Comparison of ENCODE assay signal across 23 mouse cellular contexts in genomic region chr3:38134425-38134824, GRCm38 (mm10).
DNase-seq lines count a peak whose midpoint lies in the region; ATAC-seq lines count a peak whose summit lies in the region.
"Had no signal": no experiment of that assay in that cellular context is flagged by ENCODE, and none has a peak within 500 bp of the region (broad histone marks: within the 10 kb centered on the region; RNA-seq: fewer than 3 reads in every experiment).

No protein-coding gene starts in this region.

- H3K27ac ChIP-seq in kidney, embryonic 15.5 days, result no peak overlapping the region
- no peak overlapping the region for H3K27ac ChIP-seq in liver, embryonic 16.5 days (ENCODE audit: low read length)
- no peak overlapping the region for H3K27ac ChIP-seq in liver, embryonic 12.5 days
- H3K27ac ChIP-seq: embryonic facial prominence, embryonic 13.5 days; embryonic facial prominence, embryonic 15.5 days; forebrain, embryonic 10.5 days; forebrain, embryonic 12.5 days had no signal

- H3K36me3 ChIP-seq in kidney, embryonic 15.5 days, result no peaks in the 10 kb centered on the region
- H3K36me3 ChIP-seq in liver, embryonic 16.5 days (ENCODE audit: control insufficient read depth, insufficient read depth), result no peaks in the 10 kb centered on the region
- no peaks in the 10 kb centered on the region for H3K36me3 ChIP-seq in liver, embryonic 12.5 days
- H3K36me3 ChIP-seq: embryonic facial prominence, embryonic 13.5 days; embryonic facial prominence, embryonic 15.5 days; forebrain, embryonic 10.5 days; forebrain, embryonic 12.5 days had no signal

- DNase-seq in kidney, adult 18-20 months, result peak; percentile 32
- DNase-seq in kidney, adult 9 months, result peak; percentile 53
- DNase-seq in kidney, postnatal 14 days, result no peak
- DNase-seq in ovary, adult 18-20 months (ENCODE audit: low spot score), result no peak
- DNase-seq: adrenal gland, adult 2 months; adrenal gland, postnatal 10 days; adrenal gland, postnatal 25 days; cerebellum, adult 11 months; cerebellum, adult 18-20 months; cerebellum, adult 8-10 months; cerebellum, adult 9-11 months; cerebellum, postnatal 14 days; cerebellum, postnatal 36 days; embryo, embryonic 11 days had no signal

- H3K27me3 ChIP-seq in kidney, embryonic 15.5 days, result no peaks in the 10 kb centered on the region
- no peaks in the 10 kb centered on the region for H3K27me3 ChIP-seq in liver, embryonic 16.5 days (ENCODE audit: control insufficient read depth, insufficient read depth, low read depth, low read length)
- H3K27me3 ChIP-seq in liver, embryonic 12.5 days (replicated peaks), result no peaks in the 10 kb centered on the region
- H3K27me3 ChIP-seq: embryonic facial prominence, embryonic 13.5 days; embryonic facial prominence, embryonic 15.5 days; forebrain, embryonic 12.5 days had no signal

- ATAC-seq in kidney, embryonic 15.5 days (replicated peaks; ENCODE audit: low FRiP score), result no peak
- ATAC-seq in liver, embryonic 16.5 days (ENCODE audit: low read depth), result peak; percentile 27; the same call in 1 of the 2 replicates
- ATAC-seq in liver, embryonic 12.5 days, result no peak
- ATAC-seq: forebrain, embryonic 14.5 days had no signal

- H3K9me3 ChIP-seq in kidney, embryonic 15.5 days (replicated peaks), result no peaks in the 10 kb centered on the region
- no peaks in the 10 kb centered on the region for H3K9me3 ChIP-seq in liver, embryonic 16.5 days (replicated peaks; ENCODE audit: control insufficient read depth, low read length)
- H3K9me3 ChIP-seq in liver, embryonic 12.5 days (replicated peaks), result no peaks in the 10 kb centered on the region
- H3K9me3 ChIP-seq: embryonic facial prominence, embryonic 13.5 days; embryonic facial prominence, embryonic 15.5 days; forebrain, embryonic 10.5 days; forebrain, embryonic 12.5 days had no signal

- peaks cover 42% of the 10 kb centered on the region for H3K4me1 ChIP-seq in kidney, embryonic 15.5 days
- H3K4me1 ChIP-seq in liver, embryonic 16.5 days (ENCODE audit: control insufficient read depth, low read depth, low read length), result peaks cover 2% of the 10 kb centered on the region
- no peaks in the 10 kb centered on the region for H3K4me1 ChIP-seq in liver, embryonic 12.5 days
- H3K4me1 ChIP-seq: embryonic facial prominence, embryonic 13.5 days; embryonic facial prominence, embryonic 15.5 days; forebrain, embryonic 12.5 days had no signal

- H3K4me3 ChIP-seq in kidney, embryonic 15.5 days (replicated peaks), result no peak overlapping the region
- no peak overlapping the region for H3K4me3 ChIP-seq in liver, embryonic 16.5 days (ENCODE audit: low read depth, low read length)
- H3K4me3 ChIP-seq in liver, embryonic 12.5 days, result no peak overlapping the region
- H3K4me3 ChIP-seq: embryonic facial prominence, embryonic 13.5 days; embryonic facial prominence, embryonic 15.5 days; erythroblast, embryonic 14.5 days; forebrain, embryonic 10.5 days; forebrain, embryonic 12.5 days had no signal

- H3K9ac ChIP-seq in kidney, embryonic 15.5 days, result no peak overlapping the region
- H3K9ac ChIP-seq in liver, embryonic 16.5 days (ENCODE audit: low read depth, low read length), result no peak overlapping the region
- no peak overlapping the region for H3K9ac ChIP-seq in liver, embryonic 12.5 days
- H3K9ac ChIP-seq: embryonic facial prominence, embryonic 13.5 days; embryonic facial prominence, embryonic 15.5 days; forebrain, embryonic 12.5 days had no signal

- H3K4me2 ChIP-seq in kidney, embryonic 15.5 days, result no peak overlapping the region
- H3K4me2 ChIP-seq in liver, embryonic 16.5 days (ENCODE audit: low read depth, low read length), result no peak overlapping the region
- H3K4me2 ChIP-seq in liver, embryonic 12.5 days, result no peak overlapping the region
- H3K4me2 ChIP-seq: embryonic facial prominence, embryonic 13.5 days; embryonic facial prominence, embryonic 15.5 days; forebrain, embryonic 12.5 days had no signal

- 91% methylated on average over 4 of the region's 4 CpGs for WGBS in kidney, embryonic 15.5 days
- WGBS in liver, embryonic 16.5 days (ENCODE audit: insufficient replicate concordance), result 59% methylated on average over 4 of the region's 4 CpGs
- WGBS in liver, embryonic 12.5 days (ENCODE audit: insufficient replicate concordance), result 70% methylated on average over 4 of the region's 4 CpGs

Comparison
In these comparisons a context has a peak if more than half of its experiments do, and no peak if none do; other contexts are left out.
1. DNase-seq: peak in kidney, adult 18-20 months (single experiment) and kidney, adult 9 months (single experiment); none in kidney, postnatal 14 days (single experiment) and ovary, adult 18-20 months (single experiment).